Mouse (Mus musculus): ENCODE measurements around the gene Eef2.

DNA sequence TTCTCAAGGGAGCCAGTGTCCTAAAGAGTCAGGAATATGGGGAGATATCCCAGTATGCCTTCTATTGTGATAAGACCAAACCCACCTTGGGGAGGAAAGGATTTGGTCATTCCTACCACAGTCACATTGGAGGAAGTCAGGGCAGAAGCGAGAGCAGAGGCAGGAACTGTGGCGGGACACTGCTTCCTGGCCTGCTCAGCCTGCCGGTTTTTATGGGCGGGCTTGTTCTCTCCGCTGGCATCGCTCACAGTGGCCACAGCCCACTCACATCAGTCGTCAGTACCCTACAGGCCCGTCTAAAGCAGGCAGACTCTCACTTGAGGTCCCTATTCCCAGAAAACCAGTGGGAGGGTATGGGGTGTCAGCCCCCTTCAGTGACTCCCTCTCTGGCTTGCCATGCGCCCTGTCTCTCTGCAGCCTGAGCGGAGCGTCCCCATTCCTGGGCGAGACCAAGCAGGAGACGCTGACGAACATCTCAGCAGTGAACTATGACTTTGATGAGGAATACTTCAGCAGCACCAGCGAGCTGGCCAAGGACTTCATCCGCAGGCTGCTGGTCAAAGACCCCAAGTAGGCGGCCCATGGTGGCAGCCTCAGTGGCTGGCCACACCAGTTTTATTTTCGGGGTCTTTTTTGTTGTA lies 15.0 kb downstream of the Eef2 start:
- no peak for TF ChIP-seq POLR2A (IDR thresholded peaks at IDR 0.05; ENCODE audit: borderline replicate concordance, low read depth, low read length)
- TF ChIP-seq CTCF (IDR thresholded peaks at IDR 0.05; ENCODE audit: low read depth, low read length), result no peak
